Mouse (Mus musculus) forebrain, embryonic 16.5 days (tissue): ENCODE measurements at regions not wholly inside any gene's neighbourhood (a gene's known extent, or its start where the extent isn't known, plus 50 kb on each side); places are given as distances from the start of the nearest gene placed in this dataset.

Experiments
- ATAC-seq: fragments of 200-750 bp; cut with Nextera tagmentation; 2 replicates; pipeline ENCODE4 v1.8.0; 2017; ENCODE audit warnings: mild to moderate bottlenecking, moderate library complexity
- H3K27ac ChIP-seq: fragments of 300-500 bp; sonication (generic); 2 replicates; pipeline ENCODE4 v1.5.1; 2014; ENCODE audit warnings: low read length, control low read depth
- H3K27me3 ChIP-seq: fragments of 300-500 bp; sonication (generic); replicated peaks from 2 replicates; pipeline ENCODE4 v1.6.1; 2014; ENCODE audit warnings: low read length; ENCODE audit not compliant: control insufficient read depth, insufficient read depth
- H3K36me3 ChIP-seq: fragments of 300-500 bp; sonication (generic); 2 replicates; pipeline ENCODE4 v1.6.1; 2014; ENCODE audit not compliant: control insufficient read depth, insufficient read depth
- H3K4me1 ChIP-seq: fragments of 300-500 bp; sonication (generic); replicated peaks from 2 replicates; pipeline ENCODE4 v1.6.1; 2014; ENCODE audit warnings: low read length; ENCODE audit not compliant: control insufficient read depth, insufficient read depth
- H3K4me2 ChIP-seq: fragments of 300-500 bp; sonication (generic); 2 replicates; pipeline ENCODE4 v1.6.1; 2014; ENCODE audit warnings: mild to moderate bottlenecking, low read length, control low read depth
- H3K4me3 ChIP-seq: fragments of 300-500 bp; sonication (generic); replicated peaks from 2 replicates; pipeline ENCODE4 v1.5.1; 2014; ENCODE audit warnings: mild to moderate bottlenecking, low read length, control low read depth
- H3K9ac ChIP-seq: fragments of 300-500 bp; sonication (generic); replicated peaks from 2 replicates; pipeline ENCODE4 v1.6.1; 2014; ENCODE audit warnings: low read depth, low read length, control low read depth
- H3K9me3 ChIP-seq: fragments of 300-500 bp; sonication (generic); 2 replicates; pipeline ENCODE4 v1.6.1; 2016; ENCODE audit warnings: low read length; ENCODE audit not compliant: control insufficient read depth
- WGBS: fragments of 180-500 bp; shearing (Covaris S2); extraction: QIAGEN DNeasy Blood & Tissue Kit; methylation state at CpG from one replicate; pipeline ENCODE4 v1.1.7; 2014; 5-methylcytosine and 5-hydroxymethylcytosine counted together

DNA sequence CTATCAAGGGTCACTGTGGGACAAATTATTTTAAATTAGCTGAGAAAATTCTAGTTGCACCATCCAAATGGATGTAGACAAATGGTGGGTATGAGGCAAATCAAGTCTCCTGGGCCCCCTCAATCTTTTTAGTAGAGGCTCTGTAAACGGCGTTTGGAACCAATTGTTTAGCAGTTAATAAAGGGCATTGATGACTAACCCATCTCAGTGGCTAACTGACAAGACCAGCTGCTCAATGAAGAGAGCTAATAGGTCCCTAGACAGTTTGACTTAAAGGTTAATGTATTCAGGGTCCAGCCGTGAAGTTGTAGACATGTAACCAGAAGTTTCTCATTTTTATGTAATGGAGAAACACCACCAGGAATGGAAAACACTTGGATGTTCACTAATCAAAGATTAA is 332.6 kb upstream of the Gm21961 start:
- no peak overlapping the region for H3K4me2 ChIP-seq
- WGBS = 86% methylated on average over 3 of the region's 3 CpGs
- no peaks in the 10 kb centered on the region for H3K27me3 ChIP-seq
- no peak overlapping the region for H3K27ac ChIP-seq
- H3K4me3 ChIP-seq = no peak overlapping the region
- H3K4me1 ChIP-seq = no peaks in the 10 kb centered on the region
- no peaks in the 10 kb centered on the region for H3K9me3 ChIP-seq
- ATAC-seq = no peak
- no peak overlapping the region for H3K9ac ChIP-seq
- H3K36me3 ChIP-seq = no peaks in the 10 kb centered on the region

- 62% methylated on average over 2 of the region's 2 CpGs for WGBS
- Histone ChIP-seq H3K4me1 (no peaks in the 10 kb centered on the region), H3K9me3 (no peaks in the 10 kb centered on the region), H3K36me3 (no peaks in the 10 kb centered on the region), H3K27ac (no peak overlapping the region), H3K4me2 (no peak overlapping the region), H3K4me3 (no peak overlapping the region), H3K9ac (no peak overlapping the region), H3K27me3 (no peaks in the 10 kb centered on the region)
- no peak for ATAC-seq
Measured at GRCm38 (mm10) chr15:65342501-65342900, 327.8 kb upstream of the Gm21961 start.

GRCm38 (mm10) chr15:65334076-65334475 is 319.4 kb upstream of the Gm21961 start:
- H3K27me3 ChIP-seq = no peaks in the 10 kb centered on the region
- H3K4me2 ChIP-seq = no peak overlapping the region
- no peaks in the 10 kb centered on the region for H3K36me3 ChIP-seq
- no peak overlapping the region for H3K27ac ChIP-seq
- no peak overlapping the region for H3K9ac ChIP-seq
- ATAC-seq = no peak
- H3K4me1 ChIP-seq = no peaks in the 10 kb centered on the region
- H3K4me3 ChIP-seq = no peak overlapping the region
- H3K9me3 ChIP-seq = no peaks in the 10 kb centered on the region
- 86% methylated on average over 2 of the region's 2 CpGs for WGBS

- WGBS = 16% methylated on average over 6 of the region's 6 CpGs
- no peak for ATAC-seq
Measured at GRCm38 (mm10) chr15:65308066-65308465, 293.4 kb upstream of the Gm21961 start.

GRCm38 (mm10) chr15:65258816-65259215 is 244.1 kb upstream of the Gm21961 start:
- Histone ChIP-seq H3K9ac (no peak overlapping the region), H3K9me3 (no peaks in the 10 kb centered on the region), H3K27me3 (no peaks in the 10 kb centered on the region), H3K36me3 (no peaks in the 10 kb centered on the region), H3K4me2 (no peak overlapping the region), H3K27ac (no peak overlapping the region), H3K4me1 (no peaks in the 10 kb centered on the region), H3K4me3 (no peak overlapping the region)
- no peak for ATAC-seq

More at GRCm38 (mm10) chr15:65308066-65308465, 293.4 kb upstream of the Gm21961 start:
- H3K36me3 ChIP-seq = no peaks in the 10 kb centered on the region
- H3K4me3 ChIP-seq = no peak overlapping the region
- no peak overlapping the region for H3K9ac ChIP-seq
- no peaks in the 10 kb centered on the region for H3K4me1 ChIP-seq
- H3K27ac ChIP-seq = no peak overlapping the region
- H3K27me3 ChIP-seq = no peaks in the 10 kb centered on the region
- H3K9me3 ChIP-seq = no peaks in the 10 kb centered on the region
- no peak overlapping the region for H3K4me2 ChIP-seq

DNA sequence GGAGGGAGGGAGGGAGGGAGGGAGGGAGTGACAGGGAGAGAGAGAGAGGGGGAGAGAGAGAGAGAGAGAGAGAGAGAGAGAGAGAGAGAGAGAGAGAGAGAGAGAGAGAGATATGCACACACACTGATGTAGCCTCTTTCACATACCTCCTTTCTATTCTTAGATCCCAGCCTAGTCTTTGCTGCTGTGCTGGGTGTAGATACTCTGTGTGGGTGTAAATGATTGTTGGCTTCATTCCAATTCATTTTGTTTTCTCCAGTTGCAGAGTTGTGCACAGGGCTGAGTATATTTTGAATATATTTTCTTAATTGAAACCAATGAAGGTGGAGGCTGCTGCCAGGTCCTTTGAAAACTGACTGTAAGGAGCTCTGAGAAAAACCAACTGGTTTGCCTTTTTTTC is 207.8 kb upstream of the Gm21961 start:
- Histone ChIP-seq H3K4me3 (no peak overlapping the region), H3K27ac (no peak overlapping the region), H3K4me2 (no peak overlapping the region), H3K9ac (no peak overlapping the region), H3K4me1 (no peaks in the 10 kb centered on the region), H3K36me3 (no peaks in the 10 kb centered on the region), H3K9me3 (no peaks in the 10 kb centered on the region), H3K27me3 (no peaks in the 10 kb centered on the region)
- ATAC-seq = peak; percentile 66; the same call in 1 of the 2 replicates

DNA sequence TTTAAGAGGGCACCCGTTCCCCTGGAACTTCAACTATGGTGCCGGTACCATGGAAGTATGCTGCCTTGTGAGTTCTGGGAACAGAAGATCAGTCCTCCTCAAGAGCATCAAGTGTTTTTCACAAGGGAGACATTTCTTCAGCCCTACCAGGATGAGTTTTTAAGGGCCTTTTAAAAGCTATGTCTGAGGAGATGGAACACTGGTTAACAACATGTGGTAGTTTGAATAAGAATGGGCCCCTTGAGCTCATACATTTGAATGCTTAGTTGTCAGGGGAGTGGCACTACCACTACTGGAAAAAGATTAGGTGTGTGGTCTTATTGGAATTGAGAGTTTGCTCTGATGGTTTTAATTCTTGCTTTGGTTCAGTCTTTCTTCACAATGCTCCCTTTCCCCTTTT is 203.2 kb upstream of the Gm21961 start:
- Histone ChIP-seq H3K9me3 (no peaks in the 10 kb centered on the region), H3K27ac (no peak overlapping the region), H3K27me3 (no peaks in the 10 kb centered on the region), H3K36me3 (no peaks in the 10 kb centered on the region), H3K4me3 (no peak overlapping the region), H3K4me2 (no peak overlapping the region), H3K9ac (no peak overlapping the region), H3K4me1 (no peaks in the 10 kb centered on the region)
- no peak for ATAC-seq
- WGBS = 87% methylated on average over 2 of the region's 2 CpGs

GRCm38 (mm10) chr15:65196307-65196706 is 181.6 kb upstream of the Gm21961 start:
- 90% methylated on average over 3 of the region's 3 CpGs for WGBS
- Histone ChIP-seq H3K4me3 (no peak overlapping the region), H3K27ac (no peak overlapping the region), H3K27me3 (no peaks in the 10 kb centered on the region), H3K9ac (no peak overlapping the region), H3K4me1 (no peaks in the 10 kb centered on the region), H3K36me3 (no peaks in the 10 kb centered on the region), H3K9me3 (no peaks in the 10 kb centered on the region), H3K4me2 (no peak overlapping the region)
- ATAC-seq = no peak

- Histone ChIP-seq H3K4me3 (no peak overlapping the region), H3K27ac (no peak overlapping the region), H3K4me2 (no peak overlapping the region), H3K27me3 (no peaks in the 10 kb centered on the region), H3K9ac (no peak overlapping the region), H3K36me3 (no peaks in the 10 kb centered on the region), H3K4me1 (no peaks in the 10 kb centered on the region), H3K9me3 (no peaks in the 10 kb centered on the region)
- no peak for ATAC-seq
- WGBS = 97% methylated on average over 1 of the region's 1 CpGs
Measured at GRCm38 (mm10) chr15:65193654-65194053, 178.9 kb upstream of the Gm21961 start.
